ENCODE assay signal across 12 mouse cellular contexts in genomic region chr4:81429670-81430069, GRCm38 (mm10). TPM values are rescaled to one million over a fixed set of nuclear protein-coding genes. Genes with fewer than 3 reads are reported as not detected.
DNase-seq lines count a peak whose midpoint lies in the region; ATAC-seq and TF ChIP-seq lines count a peak whose summit lies in the region.
"Had no signal": no experiment of that assay in that cellular context is flagged by ENCODE, and none has a peak within 500 bp of the region (broad histone marks: within the 10 kb centered on the region; RNA-seq: fewer than 3 reads in every experiment).

No protein-coding gene starts in this region.

- no peaks in the 10 kb centered on the region for H3K4me1 ChIP-seq in hindbrain, postnatal 0 days (ENCODE audit: insufficient read depth, low read length)
- H3K4me1 ChIP-seq in hindbrain, embryonic 11.5 days (replicated peaks; ENCODE audit: control insufficient read depth, insufficient read depth, low read length): no peaks in the 10 kb centered on the region
- no peaks in the 10 kb centered on the region for H3K4me1 ChIP-seq in ES-E14 (ENCODE audit: control insufficient read depth in 2 of 2, insufficient read depth in 2 of 2, low read length in 2 of 2, poor library complexity in 1 of 2)

- H3K36me3 ChIP-seq in hindbrain, postnatal 0 days (ENCODE audit: insufficient read depth, low read length): no peaks in the 10 kb centered on the region
- no peaks in the 10 kb centered on the region for H3K36me3 ChIP-seq in hindbrain, embryonic 11.5 days (ENCODE audit: control insufficient read depth, insufficient read depth, low read length)
- H3K36me3 ChIP-seq in ES-E14 (ENCODE audit: control insufficient read depth, insufficient read depth, low read length, poor library complexity, severe bottlenecking): no peaks in the 10 kb centered on the region

- TF ChIP-seq CTCF in hindbrain, postnatal 0 days (IDR thresholded peaks at IDR 0.05; ENCODE audit: low read depth): no peak

- peak; percentile 26 for DNase-seq in hindbrain, postnatal 0 days (ENCODE audit: low spot score)
- no peak for DNase-seq in hindbrain, embryonic 11.5 days (ENCODE audit: low spot score)
- DNase-seq in ES-E14 (ENCODE audit: low read depth, low spot score) (peak; percentile 15), MN1 (ENCODE audit: low spot score) (no peak)
- DNase-seq in cerebellum, adult 18-20 months: peak; percentile 47 to 55
- peak; percentile 7 for DNase-seq in heart, postnatal 25 days (ENCODE audit: low spot score)
- no peak for DNase-seq in frontal cortex, adult 2 months (ENCODE audit: extremely low spot score in 1 of 2, low spot score in 1 of 2)
- no peak for DNase-seq in right cerebral cortex, postnatal 25 days

- H3K27ac ChIP-seq in hindbrain, postnatal 0 days: peak overlapping the region; percentile 1; the same call in 1 of the 2 replicates
- no peak overlapping the region for H3K27ac ChIP-seq in hindbrain, embryonic 11.5 days (ENCODE audit: low read depth, low read length)
- no peak overlapping the region for H3K27ac ChIP-seq in ES-E14 (ENCODE audit: insufficient read depth, low read depth, low read length, poor library complexity, severe bottlenecking)

- no peak overlapping the region for H3K9ac ChIP-seq in hindbrain, postnatal 0 days (replicated peaks; ENCODE audit: low read length)
- H3K9ac ChIP-seq in hindbrain, embryonic 11.5 days (ENCODE audit: low read depth, low read length): no peak overlapping the region
- H3K9ac ChIP-seq in ES-E14 (ENCODE audit: insufficient read depth, low read depth, low read length, poor library complexity, severe bottlenecking): no peak overlapping the region

- 60% methylated on average over 2 of the region's 2 CpGs for WGBS in hindbrain, postnatal 0 days
- WGBS in hindbrain, embryonic 11.5 days: 83% methylated on average over 2 of the region's 2 CpGs

- ATAC-seq in hindbrain, postnatal 0 days: no peak
- ATAC-seq in hindbrain, embryonic 11.5 days (ENCODE audit: low FRiP score): no peak

- H3K4me3 ChIP-seq in hindbrain, postnatal 0 days (ENCODE audit: low read length): no peak overlapping the region
- H3K4me3 ChIP-seq in hindbrain, embryonic 11.5 days (ENCODE audit: low read depth, low read length): no peak overlapping the region
- no peak overlapping the region for H3K4me3 ChIP-seq in ES-E14 (ENCODE audit: insufficient read depth in 1 of 2, low read depth in 1 of 2, low read length in 2 of 2, poor library complexity in 1 of 2, severe bottlenecking in 1 of 2)
- H3K4me3 ChIP-seq: erythroblast, embryonic 14.5 days had no signal

- in situ Hi-C loops in ES-E14 (cut with MboI; ENCODE audit: low sequenced_read_pairs in 2 of 2, unreplicated experiment in 2 of 2): no loop called here

- H3K4me2 ChIP-seq in hindbrain, postnatal 0 days (ENCODE audit: low read depth, low read length): no peak overlapping the region
- no peak overlapping the region for H3K4me2 ChIP-seq in hindbrain, embryonic 11.5 days (replicated peaks; ENCODE audit: low read depth, low read length)
- H3K4me2 ChIP-seq: liver, embryonic 11.5 days had no signal

- intact Hi-C loops in heart, postnatal 25 days (cut with DNase I): no loop called here

- H3K27me3 ChIP-seq in hindbrain, postnatal 0 days (ENCODE audit: insufficient read depth, low read length): no peaks in the 10 kb centered on the region
- no peaks in the 10 kb centered on the region for H3K27me3 ChIP-seq in hindbrain, embryonic 11.5 days (ENCODE audit: control insufficient read depth, insufficient read depth, low read length)

- H3K9me3 ChIP-seq in hindbrain, postnatal 0 days (ENCODE audit: low read length): no peaks in the 10 kb centered on the region
- no peaks in the 10 kb centered on the region for H3K9me3 ChIP-seq in hindbrain, embryonic 11.5 days (ENCODE audit: control insufficient read depth, low read length)
- no peaks in the 10 kb centered on the region for H3K9me3 ChIP-seq in ES-E14 (ENCODE audit: control insufficient read depth, insufficient read depth, low read depth, low read length)

TF ChIP-seq in ES-E14, 5 proteins besides CTCF, POLR2A, EP300 and RAD21:
- TF ChIP-seq MAFK (IDR thresholded peaks at IDR 0.05; ENCODE audit: insufficient read depth, low read depth, low read length) (no peak), HCFC1 (IDR thresholded peaks at IDR 0.05; ENCODE audit: borderline replicate concordance, insufficient read depth, low read length) (no peak), CHD2 (IDR thresholded peaks at IDR 0.05; ENCODE audit: low read depth, low read length) (no peak), ZC3H11A (IDR thresholded peaks at IDR 0.05; ENCODE audit: borderline replicate concordance, low read depth, low read length) (no peak), ZNF384 (IDR thresholded peaks at IDR 0.05; ENCODE audit: low read depth, low read length) (no peak)

RNA-seq across cellular contexts. Expression of gene Mpdz, which starts 12.9 kb away (rescaled TPM):
- 37.8 and 38.8 TPM in 2 replicates for total RNA-seq in hindbrain, postnatal 0 days (2014; rRNA removed)
- polyA plus RNA-seq in hindbrain, postnatal 0 days (2015; fragmentation: Nextera tagmentation; extraction: Ambion mirVana): 7.8 and 9.7 TPM in 2 replicates
- 43.0 and 45.3 TPM in 2 replicates for polyA plus RNA-seq in hindbrain, embryonic 11.5 days (2014; fragmentation: Nextera tagmentation; extraction: Ambion mirVana)
- 10.9 and 12.7 TPM in 2 replicates for total RNA-seq in ES-E14 (2012; rRNA removed)
- 10 to 100 TPM; 49.3 to 55.9 TPM for total RNA-seq in heart, postnatal 25 days (2021)
- polyA plus RNA-seq in frontal cortex, adult 2 months (2012; rRNA removed): 35.8 and 39.9 TPM in 2 replicates
- total RNA-seq: MEL; monocyte, adult 5-6 weeks had no signal
- polyA plus RNA-seq: erythroblast, embryonic 14.5 days had no signal

Comparison
In these comparisons a context has a peak if more than half of its experiments do, and no peak if none do; other contexts are left out.
1. DNase-seq: peak in hindbrain, postnatal 0 days (single experiment), ES-E14 (single experiment), cerebellum, adult 18-20 months (2 of 2) and heart, postnatal 25 days (single experiment); none in hindbrain, embryonic 11.5 days (single experiment), frontal cortex, adult 2 months (0 of 2), right cerebral cortex, postnatal 25 days (single experiment) and MN1 (single experiment).